Mouse (Mus musculus): ENCODE results near the gene Vmn1r214. TPM values are rescaled to one million over a fixed set of nuclear protein-coding genes. Genes with fewer than 3 reads are reported as not detected.

The Vmn1r214 gene
- polyA plus RNA-seq, 1 experiment from 2014 or later: not detected

DNA sequence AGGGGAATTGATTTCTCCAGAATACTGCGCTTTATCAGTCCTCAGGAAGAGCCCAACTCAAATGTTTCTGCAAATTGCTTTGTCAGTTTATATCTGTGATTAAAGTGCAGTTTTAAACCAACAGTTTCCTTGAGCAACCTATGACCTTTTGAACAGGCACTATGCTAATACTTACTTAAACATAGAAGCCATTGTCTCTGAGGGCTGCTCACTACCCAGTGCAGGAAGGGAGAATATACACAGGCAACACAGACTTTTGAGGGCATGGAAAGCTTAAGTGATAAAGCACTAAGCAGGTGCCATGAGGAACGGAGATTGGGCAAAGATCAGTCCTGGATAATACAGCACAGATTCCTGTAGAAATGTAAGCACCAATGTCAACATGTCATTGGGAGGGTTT lies 39.1 kb downstream of the Vmn1r214 start:
- no peaks in the 10 kb centered on the region for H3K9me3 ChIP-seq (ENCODE audit: control insufficient read depth, low read length)
- no peaks in the 10 kb centered on the region for H3K4me1 ChIP-seq (ENCODE audit: control insufficient read depth, insufficient read depth, low read length)
- no peak for ATAC-seq (ENCODE audit: low read depth)
- H3K4me3 ChIP-seq (ENCODE audit: low read depth, low read length): no peak overlapping the region
- no peak overlapping the region for H3K9ac ChIP-seq (replicated peaks; ENCODE audit: low read depth, low read length)
- no peak overlapping the region for H3K27ac ChIP-seq (ENCODE audit: low read depth, low read length)
- H3K36me3 ChIP-seq (ENCODE audit: control insufficient read depth, insufficient read depth, low read length): no peaks in the 10 kb centered on the region
- WGBS: 89% methylated on average over 2 of the region's 2 CpGs
- H3K27me3 ChIP-seq (ENCODE audit: control insufficient read depth, insufficient read depth, low read length): no peaks in the 10 kb centered on the region
- no peak overlapping the region for H3K4me2 ChIP-seq (ENCODE audit: low read depth, low read length)

Other genes with a start within 250 kb of the Vmn1r214 start
- gene Vmn1r209, start 220.7 kb upstream of the Vmn1r214 start, polyA plus RNA-seq (2014; fragmentation: Nextera tagmentation; extraction: Ambion mirVana): not detected in 2 replicates
- gene Vmn1r210, start 199.1 kb upstream of the Vmn1r214 start, polyA plus RNA-seq (2014; fragmentation: Nextera tagmentation; extraction: Ambion mirVana): not detected in 2 replicates
- not detected in 2 replicates for gene Vmn1r211, start 172.9 kb upstream of the Vmn1r214 start, polyA plus RNA-seq (2014; fragmentation: Nextera tagmentation; extraction: Ambion mirVana)
- gene Vmn1r212, start 146.2 kb upstream of the Vmn1r214 start, polyA plus RNA-seq (2014; fragmentation: Nextera tagmentation; extraction: Ambion mirVana): not detected in 2 replicates
- gene Vmn1r213, start 22.8 kb upstream of the Vmn1r214 start, polyA plus RNA-seq (2014; fragmentation: Nextera tagmentation; extraction: Ambion mirVana): not detected in 2 replicates
- gene Vmn1r215, start 37.6 kb downstream of the Vmn1r214 start, polyA plus RNA-seq (2014; fragmentation: Nextera tagmentation; extraction: Ambion mirVana): not detected in 2 replicates
- not detected in 2 replicates for gene Vmn1r217, start 87.8 kb downstream of the Vmn1r214 start, polyA plus RNA-seq (2014; fragmentation: Nextera tagmentation; extraction: Ambion mirVana)
- gene Vmn1r218, start 102.7 kb downstream of the Vmn1r214 start, polyA plus RNA-seq (2014; fragmentation: Nextera tagmentation; extraction: Ambion mirVana): not detected in 2 replicates
- gene Vmn1r219, start 128.9 kb downstream of the Vmn1r214 start, polyA plus RNA-seq (2014; fragmentation: Nextera tagmentation; extraction: Ambion mirVana): not detected in 2 replicates
- gene Vmn1r220, start 157.6 kb downstream of the Vmn1r214 start, polyA plus RNA-seq (2014; fragmentation: Nextera tagmentation; extraction: Ambion mirVana): not detected in 2 replicates
- not detected in 2 replicates for gene Vmn1r221, start 183.7 kb downstream of the Vmn1r214 start, polyA plus RNA-seq (2014; fragmentation: Nextera tagmentation; extraction: Ambion mirVana)
- not detected in 2 replicates for gene Vmn1r222, start 205.5 kb downstream of the Vmn1r214 start, polyA plus RNA-seq (2014; fragmentation: Nextera tagmentation; extraction: Ambion mirVana)
- gene Vmn1r223, start 216.7 kb downstream of the Vmn1r214 start, polyA plus RNA-seq (2014; fragmentation: Nextera tagmentation; extraction: Ambion mirVana): not detected in 2 replicates